Mouse (Mus musculus) limb, embryonic 11.5 days (tissue): ENCODE measurements around the gene Sds. TPM values are rescaled to one million over a fixed set of nuclear protein-coding genes. Genes with fewer than 3 reads are reported as not detected.
A peak's percentile ranks its signal among the peaks of the same experiment; 100 is the strongest.

Source experiments
- ATAC-seq: fragments of 200-750 bp; cut with Nextera tagmentation; 2 replicates; pipeline ENCODE4 v1.8.0; 2017; ENCODE audit warnings: low read depth; ENCODE audit not compliant: insufficient number of reproducible peaks, low FRiP score, low TSS enrichment
- DNase-seq: peaks from one replicate; pipeline ENCODE4 v3.0.0-alpha.2; 2015; ENCODE audit warnings: low spot score
- H3K27ac ChIP-seq: fragments of 300-500 bp; sonication (generic); replicated peaks from 2 replicates; pipeline ENCODE4 v1.5.1; 2014; ENCODE audit warnings: low read depth, mild to moderate bottlenecking, low read length
- H3K27me3 ChIP-seq: fragments of 300-500 bp; sonication (generic); 2 replicates; pipeline ENCODE4 v1.6.1; 2014; ENCODE audit warnings: mild to moderate bottlenecking, low read length, mixed read lengths; ENCODE audit not compliant: control insufficient read depth, insufficient read depth
- H3K36me3 ChIP-seq: fragments of 300-500 bp; sonication (generic); 2 replicates; pipeline ENCODE4 v1.6.1; 2014; ENCODE audit warnings: mild to moderate bottlenecking, low read length, moderate library complexity, mixed read lengths; ENCODE audit not compliant: control insufficient read depth, insufficient read depth
- H3K4me1 ChIP-seq: fragments of 300-500 bp; sonication (generic); 2 replicates; pipeline ENCODE4 v1.6.1; 2014; ENCODE audit warnings: low read length, mixed read lengths; ENCODE audit not compliant: control insufficient read depth, insufficient read depth
- H3K4me2 ChIP-seq: fragments of 300-500 bp; sonication (generic); 2 replicates; pipeline ENCODE4 v1.6.1; 2014; ENCODE audit warnings: low read depth, mild to moderate bottlenecking, moderate library complexity; ENCODE audit not compliant: severe bottlenecking
- H3K4me3 ChIP-seq: fragments of 300-500 bp; sonication (generic); 2 replicates; pipeline ENCODE4 v1.5.1; 2014; ENCODE audit warnings: low read depth, low read length
- H3K9ac ChIP-seq: fragments of 300-500 bp; sonication (generic); 2 replicates; pipeline ENCODE4 v1.6.1; 2014; ENCODE audit warnings: mild to moderate bottlenecking, low read length
- H3K9me3 ChIP-seq: fragments of 300-500 bp; sonication (generic); 2 replicates; pipeline ENCODE4 v1.6.1; 2016; ENCODE audit warnings: low read length; ENCODE audit not compliant: control insufficient read depth
- WGBS: fragments of 180-500 bp; shearing (Covaris S2); extraction: QIAGEN DNeasy Blood & Tissue Kit; methylation state at CpG from one replicate; pipeline ENCODE4 v1.1.7; 2014; 5-methylcytosine and 5-hydroxymethylcytosine counted together
- polyA plus RNA-seq: library from polyadenylated mRNA; unstranded; fragments of >200 nt; fragmentation: Nextera tagmentation; extraction: Ambion mirVana; gene quantifications from 2 replicates; pipeline ENCODE4 v1.2.1, GENCODE M21; 2014

Gene Sds
- not detected in 2 replicates for polyA plus RNA-seq

DNA sequence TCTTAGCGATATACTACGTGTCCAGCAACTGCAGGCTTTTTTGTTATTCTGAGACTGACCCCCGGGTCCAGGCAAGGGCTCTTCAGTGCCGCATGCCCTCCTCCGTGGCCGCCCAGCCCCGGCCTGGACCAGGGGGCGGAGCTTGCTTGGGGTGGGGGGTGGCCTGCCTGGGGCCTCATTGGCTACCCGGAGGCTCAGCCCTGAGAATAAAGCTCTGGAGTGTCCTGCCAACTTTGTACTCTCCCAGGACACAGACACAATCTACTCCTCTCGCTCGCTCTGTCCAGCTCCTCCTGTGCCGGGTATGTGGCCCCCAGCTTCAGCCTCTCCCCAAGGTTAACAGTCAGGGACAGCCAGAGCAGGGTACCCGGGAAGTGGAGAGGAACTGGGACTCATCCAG is at the start of gene Sds:
TSS of gene Sds (plus strand) at position 231 of the 400 bp plus-strand sequence.
- H3K9me3 ChIP-seq: no peaks in the 10 kb centered on the region
- no peak within 1 kb of the TSS for H3K4me3 ChIP-seq
- no peak within 1 kb of the TSS for H3K4me2 ChIP-seq
- WGBS: 16% methylated on average over 13 of the region's 13 CpGs
- no peaks in the 10 kb centered on the region for H3K36me3 ChIP-seq
- H3K27me3 ChIP-seq: no peaks in the 10 kb centered on the region
- ATAC-seq (no peak), DNase-seq (no peak)
- no peak within 1 kb of the TSS; the same call in 1 of the 2 replicates for H3K9ac ChIP-seq
- H3K27ac ChIP-seq: no peak within 1 kb of the TSS
- H3K4me1 ChIP-seq: 0 out of 2 replicates have a peak, but pooled peaks cover 5% of the 10 kb centered on the region

GRCm38 (mm10) chr5:120426572-120426971 is 49.8 kb upstream of the Sds start:
- Histone ChIP-seq H3K27ac (no peak overlapping the region), H3K9ac (no peak overlapping the region), H3K4me2 (no peak overlapping the region), H3K9me3 (no peaks in the 10 kb centered on the region), H3K4me3 (no peak overlapping the region), H3K36me3 (no peaks in the 10 kb centered on the region), H3K27me3 (peaks cover 74% of the 10 kb centered on the region), H3K4me1 (no peaks in the 10 kb centered on the region)
- DNase-seq: peak; percentile 24
- 1% methylated on average over 10 of the region's 10 CpGs for WGBS
- no peak for ATAC-seq

- Histone ChIP-seq H3K4me3 (no peak overlapping the region), H3K4me1 (no peaks in the 10 kb centered on the region), H3K36me3 (no peaks in the 10 kb centered on the region), H3K9me3 (no peaks in the 10 kb centered on the region), H3K9ac (no peak overlapping the region), H3K27me3 (peaks cover 79% of the 10 kb centered on the region), H3K27ac (no peak overlapping the region), H3K4me2 (no peak overlapping the region)
- under 1% methylated on average over 33 of the region's 33 CpGs for WGBS
- ATAC-seq (no peak), DNase-seq (peak; percentile 45)
These were observed 48.8 kb upstream of the Sds start for GRCm38 (mm10) chr5:120427451-120427938.

DNA sequence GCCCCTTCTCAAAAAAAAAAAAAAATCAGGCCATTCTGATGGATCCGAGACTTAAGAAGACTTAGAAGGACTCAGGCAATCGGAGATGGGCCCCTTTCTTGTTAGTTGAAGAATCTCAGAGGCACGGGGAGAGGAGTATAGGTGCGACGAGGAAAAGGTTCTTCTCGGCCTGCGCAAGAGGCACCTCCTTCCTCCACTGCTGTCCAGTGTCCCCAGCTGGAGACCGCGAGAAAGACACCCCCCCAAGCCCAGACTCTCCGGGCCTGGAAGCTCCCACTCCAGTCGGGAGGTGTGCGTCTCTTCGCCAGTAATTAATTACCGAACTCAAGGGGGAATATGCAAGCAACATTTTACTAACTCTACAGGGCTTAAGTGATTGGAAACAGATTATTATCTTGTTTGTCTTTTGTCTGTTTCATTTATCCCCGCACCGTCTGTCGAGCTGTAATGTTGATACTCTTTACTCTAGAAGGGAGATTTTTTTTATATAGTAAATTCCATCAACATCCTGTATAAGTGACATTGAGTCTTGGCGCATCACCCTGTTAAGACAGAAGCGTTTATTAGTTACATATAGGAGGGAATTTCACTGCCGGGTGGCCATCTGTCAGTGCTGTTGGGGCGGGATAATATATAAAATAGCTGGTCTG is 48.0 kb upstream of the Sds start:
- Histone ChIP-seq H3K4me1 (no peaks in the 10 kb centered on the region), H3K9ac (no peak overlapping the region), H3K4me3 (no peak overlapping the region), H3K27me3 (peaks cover 83% of the 10 kb centered on the region), H3K36me3 (no peaks in the 10 kb centered on the region), H3K9me3 (no peaks in the 10 kb centered on the region), H3K4me2 (no peak overlapping the region), H3K27ac (no peak overlapping the region)
- DNase-seq: peak; percentile 26
- no peak for ATAC-seq
- 2% methylated on average over 21 of the region's 21 CpGs for WGBS

DNA sequence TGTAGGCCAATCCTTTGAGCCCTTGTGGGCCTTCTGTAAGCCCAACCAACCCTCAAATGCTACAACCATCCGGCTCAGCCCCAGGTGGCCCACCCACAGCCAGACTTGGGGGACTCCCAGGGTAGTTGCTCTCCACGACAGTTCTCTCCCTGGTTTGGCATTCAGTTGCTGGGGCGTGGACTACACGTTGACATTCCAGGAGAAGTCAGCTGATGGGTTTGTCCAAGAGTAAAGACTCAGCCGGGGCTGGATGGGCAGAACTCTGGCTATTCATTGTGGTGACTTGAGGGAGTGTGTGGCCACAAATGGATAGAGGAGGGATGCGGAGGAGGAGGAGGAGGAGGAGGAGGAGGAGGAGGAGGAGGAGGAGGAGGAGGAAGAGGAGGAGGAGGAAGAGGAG is 47.3 kb upstream of the Sds start:
- H3K27ac ChIP-seq: no peak overlapping the region
- H3K9me3 ChIP-seq: no peaks in the 10 kb centered on the region
- no peak overlapping the region for H3K4me3 ChIP-seq
- no peaks in the 10 kb centered on the region for H3K36me3 ChIP-seq
- no peak overlapping the region for H3K4me2 ChIP-seq
- 1% methylated on average over 5 of the region's 6 CpGs for WGBS
- peaks cover 87% of the 10 kb centered on the region for H3K27me3 ChIP-seq
- H3K4me1 ChIP-seq: no peaks in the 10 kb centered on the region
- no peak overlapping the region for H3K9ac ChIP-seq
- no peak for ATAC-seq
- peak; percentile 29 for DNase-seq

GRCm38 (mm10) chr5:120429692-120430091 is 46.6 kb upstream of the Sds start:
- DNase-seq (no peak), ATAC-seq (no peak)
- Histone ChIP-seq H3K27me3 (peaks cover 88% of the 10 kb centered on the region), H3K9me3 (no peaks in the 10 kb centered on the region), H3K4me1 (no peaks in the 10 kb centered on the region), H3K4me2 (no peak overlapping the region), H3K27ac (no peak overlapping the region), H3K4me3 (no peak overlapping the region), H3K9ac (no peak overlapping the region), H3K36me3 (no peaks in the 10 kb centered on the region)
- 4% methylated on average over 6 of the region's 6 CpGs for WGBS

- Histone ChIP-seq H3K36me3 (no peaks in the 10 kb centered on the region), H3K27ac (no peak overlapping the region), H3K9me3 (no peaks in the 10 kb centered on the region), H3K4me1 (peaks cover 2% of the 10 kb centered on the region; the same call in 1 of the 2 replicates), H3K4me2 (no peak overlapping the region), H3K4me3 (no peak overlapping the region), H3K27me3 (peaks cover 92% of the 10 kb centered on the region), H3K9ac (no peak overlapping the region)
- DNase-seq: peak; percentile 56
- ATAC-seq: no peak
- WGBS: under 1% methylated on average over 30 of the region's 30 CpGs
These were observed 45.2 kb upstream of the Sds start for GRCm38 (mm10) chr5:120431001-120431583.

DNA sequence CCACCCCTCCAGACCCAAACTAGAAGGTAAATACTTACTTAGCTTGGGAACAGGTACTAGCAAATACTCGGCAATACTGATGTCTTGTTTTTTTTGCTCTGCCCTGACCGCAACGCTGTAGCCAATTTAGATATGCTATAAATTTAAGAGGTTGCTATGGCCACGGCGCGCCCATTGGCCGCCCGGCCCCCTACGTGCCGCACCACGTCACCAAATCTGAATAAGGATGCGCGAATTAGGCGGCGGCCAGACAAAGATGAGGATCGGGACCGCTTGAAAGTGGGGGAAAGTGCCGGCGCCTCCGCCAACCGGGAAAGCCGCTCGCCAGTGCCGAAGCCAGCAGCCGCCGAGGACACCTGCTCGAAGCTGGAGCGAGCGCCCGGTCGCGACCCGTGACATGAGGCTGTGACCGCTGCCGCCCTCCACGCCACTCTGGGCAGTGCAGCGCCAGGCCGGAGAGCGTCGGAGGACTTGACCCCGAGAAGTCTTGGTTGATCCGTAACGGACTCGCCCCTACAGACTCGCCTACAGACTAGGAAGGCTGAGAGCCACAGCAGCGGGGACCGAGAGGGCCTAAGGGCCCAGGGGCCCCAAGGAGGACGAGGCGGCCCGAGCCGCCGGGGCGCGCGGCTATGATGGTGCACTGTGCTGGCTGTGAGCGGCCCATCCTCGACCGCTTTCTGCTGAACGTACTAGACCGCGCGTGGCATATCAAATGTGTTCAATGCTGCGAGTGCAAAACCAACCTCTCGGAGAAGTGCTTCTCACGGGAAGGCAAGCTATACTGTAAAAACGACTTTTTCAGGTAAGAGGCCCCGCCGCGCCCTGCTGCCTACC is 44.5 kb upstream of the Sds start, which contains the start of gene Lhx5:
TSS of gene Lhx5 (plus strand) at position 51 of the 837 bp plus-strand sequence.
- H3K9ac ChIP-seq: no peak within 1 kb of the TSS
- H3K9me3 ChIP-seq: no peaks in the 10 kb centered on the region
- H3K4me1 ChIP-seq: peaks cover 5% of the 10 kb centered on the region; the same call in 1 of the 2 replicates
- H3K4me2 ChIP-seq: no peak within 1 kb of the TSS
- no peak for ATAC-seq
- under 1% methylated on average over 69 of the region's 69 CpGs for WGBS
- H3K27me3 ChIP-seq: peaks cover 91% of the 10 kb centered on the region
- no peak within 1 kb of the TSS for H3K27ac ChIP-seq
- peak within 1 kb of the TSS; percentile 5; the same call in 1 of the 2 replicates for H3K4me3 ChIP-seq
- peak; percentile 57 for DNase-seq
- no peaks in the 10 kb centered on the region for H3K36me3 ChIP-seq
